Mouse (Mus musculus) lung, postnatal 25 days (tissue): ENCODE measurements around the gene Gas7.
A peak's percentile ranks its signal among the peaks of the same experiment; 100 is the strongest.

ENCODE experiments used
- DNase-seq: peaks from one replicate; pipeline ENCODE4 v3.0.0; 2022; ENCODE audit warnings: low spot score

Gene Gas7

DNA sequence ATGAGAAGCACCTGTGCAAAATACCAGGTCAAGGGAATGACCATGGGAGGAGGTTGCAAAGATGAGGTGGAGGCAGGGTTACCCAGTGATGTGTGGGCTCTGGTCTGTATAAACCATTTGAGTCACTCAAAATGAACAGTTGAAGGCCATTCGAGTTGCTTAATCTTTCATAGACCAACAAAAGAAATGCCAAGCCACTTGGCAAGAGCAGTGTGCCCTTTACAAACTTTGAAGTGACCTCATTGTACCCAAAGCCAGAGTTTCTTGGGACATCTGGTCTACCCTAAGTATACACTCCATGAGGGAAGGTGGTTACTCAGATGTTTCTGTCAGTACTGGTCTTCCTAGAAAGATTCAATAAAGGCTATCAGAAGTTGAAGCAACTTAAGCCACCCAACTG lies 80.5 kb downstream of the Gas7 start:
- no peak for DNase-seq

GRCm38 (mm10) chr11:67536413-67536812 lies 81.2 kb downstream of the Gas7 start:
- no peak for DNase-seq

DNA sequence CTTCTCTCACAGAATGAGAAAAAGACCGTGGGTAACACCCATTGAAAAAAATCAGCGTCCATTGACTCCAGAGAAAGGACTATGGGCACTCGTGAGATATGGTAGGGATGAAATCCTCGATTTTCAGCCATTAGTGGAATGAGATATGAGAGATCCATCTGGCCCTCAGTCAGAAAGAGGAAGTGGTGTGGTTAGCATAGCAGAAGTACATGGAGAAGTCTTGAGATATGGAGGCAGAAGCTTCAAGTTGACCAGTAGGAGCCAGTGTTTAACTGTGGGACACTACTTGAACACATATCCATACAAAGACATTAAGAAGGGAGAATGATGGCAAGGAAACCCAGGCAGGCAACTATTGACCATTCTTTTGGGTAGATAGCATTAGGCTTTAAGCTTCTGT lies 82.1 kb downstream of the Gas7 start:
- no peak for DNase-seq

GRCm38 (mm10) chr11:67538557-67538956 lies 83.3 kb downstream of the Gas7 start:
- peak; percentile 48 for DNase-seq

DNA sequence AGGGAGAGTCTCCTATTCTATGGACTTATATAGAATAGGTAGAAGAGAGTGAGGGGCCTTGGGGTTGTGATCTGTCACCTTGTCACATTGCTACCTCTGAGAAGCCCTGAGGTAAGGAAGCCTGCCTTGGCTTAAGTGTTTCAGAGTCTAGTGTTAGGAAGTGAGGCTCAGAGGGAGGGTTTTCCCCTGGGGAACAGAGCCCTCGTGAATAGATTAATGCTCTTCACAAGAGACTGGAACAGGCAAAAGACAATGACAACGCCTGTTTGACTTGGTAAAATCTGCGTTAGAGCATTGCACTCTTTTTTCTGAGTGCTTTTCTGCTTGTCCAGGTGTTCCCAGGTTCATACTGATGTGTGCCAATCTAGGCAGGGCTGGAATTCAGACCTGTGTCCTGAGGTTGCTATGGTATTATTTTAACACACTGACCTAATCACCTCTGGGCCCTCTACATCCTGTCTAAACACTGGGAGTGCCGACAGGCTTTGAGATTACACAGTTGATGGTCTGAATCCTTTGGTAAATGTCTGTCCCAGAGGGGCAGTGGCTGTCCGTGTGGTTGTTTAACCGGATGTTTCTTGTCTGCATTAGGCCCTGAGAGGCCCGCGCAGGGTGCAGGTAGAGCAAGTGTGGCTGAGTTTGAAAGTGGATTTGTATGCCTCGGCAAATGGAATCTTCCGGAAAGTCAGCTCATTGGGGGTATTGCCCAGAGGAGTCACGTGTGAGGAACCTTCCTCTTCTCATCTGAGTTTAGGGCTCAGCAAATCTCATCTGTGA lies 89.6 kb downstream of the Gas7 start:
- no peak for DNase-seq

DNA sequence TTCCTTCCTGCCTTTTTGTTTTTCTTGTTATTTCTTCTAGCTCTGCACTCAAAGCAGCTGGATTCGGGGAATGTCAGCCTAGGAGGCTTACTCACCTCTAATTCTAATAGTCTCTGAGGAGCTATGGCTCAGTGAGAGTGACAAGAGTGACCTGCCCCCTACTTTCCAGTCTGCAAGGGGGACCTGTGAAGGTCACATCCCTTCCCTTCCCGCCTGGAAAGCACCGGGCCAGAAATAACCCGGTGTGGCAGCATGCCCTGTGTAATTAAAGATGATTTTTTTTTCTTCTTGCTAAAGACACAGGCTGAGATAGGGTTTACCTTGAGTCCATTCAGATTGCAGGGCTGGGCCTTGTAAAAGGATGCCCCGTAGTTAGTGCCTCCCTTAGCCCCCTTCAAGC lies 91.3 kb downstream of the Gas7 start:
- DNase-seq = no peak

GRCm38 (mm10) chr11:67549306-67549705 lies 94.1 kb downstream of the Gas7 start:
- no peak for DNase-seq

DNA sequence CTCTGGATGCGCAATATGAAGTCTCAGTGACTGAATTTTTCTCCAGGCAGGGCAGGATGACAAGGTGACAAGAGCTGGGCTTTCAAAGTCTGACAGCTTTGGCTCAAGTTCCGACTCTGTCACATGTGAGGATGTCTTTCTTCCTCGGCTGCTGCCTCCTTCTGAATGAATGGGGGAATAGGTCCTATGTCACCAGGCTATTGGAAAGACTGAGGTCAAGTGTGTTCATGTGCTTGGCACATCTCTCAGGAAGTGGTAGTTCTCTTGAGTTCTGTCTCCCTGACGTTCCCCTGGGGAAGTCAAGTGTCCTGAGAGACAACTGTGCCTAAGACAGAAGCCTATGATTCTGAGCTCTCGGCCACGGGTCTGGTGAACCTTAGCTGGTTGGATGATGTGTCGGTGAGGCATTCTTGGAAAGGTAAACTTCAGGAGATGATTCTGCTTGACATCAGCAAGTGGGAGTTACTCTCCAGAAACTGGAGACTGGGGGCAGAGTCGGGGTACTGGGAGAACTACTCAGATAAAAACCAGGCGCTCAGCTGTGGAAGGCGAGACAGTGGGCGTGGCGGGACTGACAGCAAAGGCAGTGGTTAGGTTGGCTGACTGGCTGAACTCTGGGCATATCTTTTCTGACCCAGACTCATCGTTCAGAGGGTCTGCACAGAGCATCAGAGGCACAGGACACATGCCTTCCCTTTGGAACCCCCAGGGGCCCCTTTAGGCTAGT lies 94.7 kb downstream of the Gas7 start:
- DNase-seq = no peak

- DNase-seq = no peak
These were observed 97.2 kb downstream of the Gas7 start for GRCm38 (mm10) chr11:67552400-67552799.

DNA sequence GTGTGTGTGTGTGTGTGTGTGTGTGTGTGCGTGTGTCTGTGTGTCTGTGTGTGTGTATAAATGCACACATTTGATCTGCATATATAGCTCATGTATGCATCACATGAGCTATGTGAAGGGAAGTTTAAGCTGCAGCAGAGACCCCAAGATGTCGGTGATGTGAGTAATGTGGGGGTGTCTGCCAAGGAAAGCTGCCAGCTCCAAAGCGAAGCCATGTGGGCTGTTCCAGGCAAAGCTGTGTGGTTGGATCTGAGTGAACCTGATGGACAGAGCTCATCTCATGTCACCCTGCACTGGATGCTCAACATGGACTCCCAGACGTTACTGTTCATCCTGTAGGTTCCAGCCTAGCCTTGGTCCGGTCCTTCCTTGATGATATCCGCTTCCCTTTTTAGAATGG lies 99.0 kb downstream of the Gas7 start:
- DNase-seq = no peak

DNA sequence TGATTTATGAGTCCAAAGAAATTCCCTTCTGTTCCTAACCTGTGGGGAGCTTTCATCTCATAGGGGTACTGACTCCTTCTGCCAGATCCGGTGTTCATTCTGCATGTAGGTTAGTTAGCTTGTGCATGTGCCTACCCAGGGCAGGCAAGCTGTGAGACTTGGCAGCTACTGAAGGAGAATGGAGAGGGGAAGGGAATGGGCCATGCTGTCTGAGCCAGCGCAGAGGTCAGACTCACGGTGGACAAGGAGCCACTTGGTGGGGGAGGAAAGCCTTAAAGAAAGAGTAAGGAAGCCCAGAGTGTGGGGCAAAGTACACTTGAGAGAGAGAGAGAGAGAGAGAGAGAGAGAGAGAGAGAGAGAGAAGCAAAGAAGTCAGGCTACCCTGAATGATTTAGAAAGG lies 101.1 kb downstream of the Gas7 start:
- no peak for DNase-seq

DNA sequence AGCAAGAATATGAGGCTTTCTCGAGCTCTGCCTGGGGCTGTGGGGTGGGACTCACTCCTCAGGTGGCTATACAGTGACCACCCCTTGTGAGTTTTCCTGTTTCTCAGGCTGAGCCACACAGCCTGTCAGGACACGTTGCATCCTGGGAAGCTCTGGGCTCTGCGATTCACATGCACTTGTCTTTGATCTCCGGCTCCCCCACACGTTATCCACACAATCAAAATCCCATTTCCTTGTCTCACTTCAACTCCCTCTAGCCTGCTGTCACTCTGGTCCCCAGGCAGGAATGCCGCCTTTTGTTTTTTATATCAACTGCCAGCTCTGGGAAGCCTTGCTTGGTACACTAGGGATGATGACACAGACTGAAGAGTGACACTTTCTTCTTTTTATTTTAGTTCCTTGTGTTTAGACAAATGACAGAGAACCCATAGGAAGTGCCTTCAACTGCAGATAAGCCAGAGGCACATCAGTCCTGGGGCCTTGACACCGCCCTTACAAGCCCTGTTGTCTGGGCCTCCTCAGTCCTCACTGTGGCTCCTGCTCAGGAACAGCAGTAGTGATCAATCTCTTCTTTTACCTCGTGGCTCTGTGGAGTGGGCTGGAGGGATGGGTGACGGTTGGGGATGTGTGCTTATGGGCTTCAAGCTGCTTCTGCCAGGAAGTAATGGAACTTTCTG lies 103.7 kb downstream of the Gas7 start:
- DNase-seq = no peak

DNA sequence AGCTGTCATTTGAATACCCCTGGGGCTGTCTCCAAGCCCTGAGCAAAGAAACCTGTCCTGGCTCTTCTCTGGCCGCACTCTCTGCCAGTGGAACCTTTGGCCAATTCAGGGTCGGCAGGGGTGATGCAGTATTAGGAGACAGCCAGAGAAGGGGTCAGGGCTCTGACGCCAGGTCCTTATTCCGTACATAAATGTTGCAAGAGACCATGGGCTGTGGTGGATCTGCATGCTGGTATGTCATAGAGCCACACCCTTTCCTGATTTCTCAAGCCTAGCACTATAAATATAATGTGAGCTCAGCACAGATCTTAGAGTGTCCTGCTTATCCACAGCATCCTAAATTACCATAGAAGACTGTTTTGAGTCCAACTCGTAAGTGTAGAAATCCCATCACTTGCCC lies 104.3 kb downstream of the Gas7 start:
- peak; percentile 61 for DNase-seq

DNA sequence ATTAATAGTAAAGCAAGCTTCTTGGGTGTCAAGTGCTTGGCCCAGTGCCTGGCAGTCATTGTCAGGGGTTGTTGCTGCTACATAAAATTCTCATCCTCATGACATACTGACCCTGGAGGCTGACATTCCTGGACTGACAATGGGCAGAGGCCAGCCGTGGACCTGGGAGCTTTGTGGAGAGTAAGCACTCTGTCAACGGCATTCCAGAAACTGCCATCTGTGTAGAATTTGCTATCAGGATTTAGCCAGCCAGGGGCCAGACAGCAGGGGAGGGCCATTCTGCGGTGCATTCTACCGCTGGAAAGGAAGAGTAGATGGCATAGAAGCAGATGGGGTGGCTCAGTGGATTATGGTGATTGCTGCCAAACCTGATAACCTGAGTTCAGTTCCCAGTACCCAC lies 106.4 kb downstream of the Gas7 start:
- no peak for DNase-seq

- DNase-seq = no peak
These were observed 107.9 kb downstream of the Gas7 start for GRCm38 (mm10) chr11:67563141-67563540.

GRCm38 (mm10) chr11:67564003-67564637 lies 108.9 kb downstream of the Gas7 start:
- no peak for DNase-seq

DNA sequence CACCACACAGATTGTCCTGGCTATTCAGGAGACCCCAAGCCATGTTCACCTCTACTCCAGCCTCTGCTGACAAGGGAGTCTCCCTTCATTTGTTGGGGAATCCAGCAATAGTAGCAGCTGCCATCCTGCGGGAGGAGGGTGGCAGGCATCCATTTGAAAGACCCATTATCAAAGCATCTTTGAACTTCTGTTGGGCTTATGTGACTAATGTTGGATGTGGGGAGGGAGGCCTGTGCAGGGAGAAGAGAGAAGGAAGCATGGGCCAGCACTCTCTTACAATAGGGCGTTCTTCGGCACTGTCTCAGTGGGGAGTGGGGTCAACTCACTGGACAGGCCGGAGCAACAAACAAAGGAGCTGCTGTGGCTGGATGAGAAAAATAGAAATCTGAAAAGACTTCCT lies 110.3 kb downstream of the Gas7 start:
- no peak for DNase-seq

DNA sequence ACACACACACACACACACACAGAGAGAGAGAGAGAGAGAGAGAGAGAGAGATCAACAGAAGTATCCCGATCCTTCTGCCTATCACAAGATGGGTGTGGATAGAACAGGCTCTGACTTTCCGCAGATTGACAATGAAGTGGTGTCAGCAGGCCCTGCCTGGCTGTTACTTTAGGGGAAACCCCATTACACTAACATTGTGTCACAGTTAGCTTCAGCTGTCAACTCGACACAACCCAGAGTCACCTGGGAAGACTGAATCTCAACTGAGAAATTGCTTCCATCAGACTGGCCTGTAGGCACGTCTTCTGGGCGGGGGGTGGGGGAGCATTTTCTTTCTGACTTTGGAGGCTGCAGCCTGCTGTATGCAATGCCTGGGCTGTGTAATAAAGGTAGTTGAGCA lies 111.5 kb downstream of the Gas7 start:
- DNase-seq = no peak

- DNase-seq = no peak
These were observed 111.9 kb downstream of the Gas7 start for GRCm38 (mm10) chr11:67567184-67567583.

- DNase-seq = no peak
These were observed 112.8 kb downstream of the Gas7 start for GRCm38 (mm10) chr11:67567991-67568390.

- no peak for DNase-seq
These were observed 113.6 kb downstream of the Gas7 start for GRCm38 (mm10) chr11:67568815-67569214.

GRCm38 (mm10) chr11:67570947-67571346 lies 115.7 kb downstream of the Gas7 start:
- DNase-seq = no peak

- no peak for DNase-seq
These were observed 119.1 kb downstream of the Gas7 start for GRCm38 (mm10) chr11:67574344-67574743.
